Mouse (Mus musculus): ENCODE results near the gene Inf2.

GRCm38 (mm10) chr12:112560176-112560797 is 28.3 kb upstream of the Inf2 start:
- TF ChIP-seq UBTF (IDR thresholded peaks at IDR 0.05; ENCODE audit: low read depth, low read length) (no peak), JUN (IDR thresholded peaks at IDR 0.05; ENCODE audit: insufficient read depth, low read depth, low read length) (no peak), USF1 (IDR thresholded peaks at IDR 0.05; ENCODE audit: low read depth, low read length) (no peak), MAFK (IDR thresholded peaks at IDR 0.05; ENCODE audit: insufficient replicate concordance, low read length) (no peak), CTCF (conservative IDR thresholded peaks at IDR 0.05 in 1 of 2, IDR thresholded peaks at IDR 0.05 in 1 of 2; ENCODE audit: low read depth in 2 of 2, low read length in 2 of 2) (peak; percentile 26 to 68; a peak in 2 of 4 replicates), EP300 (IDR thresholded peaks at IDR 0.05; ENCODE audit: low read length) (no peak), MAZ (IDR thresholded peaks at IDR 0.05; ENCODE audit: low read depth, low read length) (no peak), ZKSCAN1 (IDR thresholded peaks at IDR 0.05; ENCODE audit: borderline replicate concordance, low read depth, low read length) (no peak), MAX (IDR thresholded peaks at IDR 0.05; ENCODE audit: low read length) (no peak), POLR2A (IDR thresholded peaks at IDR 0.05; ENCODE audit: low read depth, low read length) (no peak), SIN3A (IDR thresholded peaks at IDR 0.05; ENCODE audit: low read length) (no peak), JUND (conservative IDR thresholded peaks at IDR 0.05; ENCODE audit: low read depth, low read length) (no peak)

Measured in CH12.LX (cell line).